Comparison of ENCODE assay signal across 12 mouse cellular contexts in genomic region chr11:93407981-93408380, GRCm38 (mm10).
"Had no signal": no experiment of that assay in that cellular context is flagged by ENCODE, and none has a peak within 500 bp of the region (broad histone marks: within the 10 kb centered on the region; RNA-seq: fewer than 3 reads in every experiment).

No protein-coding gene starts in this region.

- DNase-seq: lung, adult 18-20 months; lung, embryonic 14.5 days; lung, postnatal 10 days; lung, postnatal 4 days; midbrain, embryonic 14.5 days; retina, postnatal 1 day; right cerebral cortex, postnatal 25 days; right cerebral cortex, postnatal 4 days; spleen, adult 18-20 months; thymus, adult 2 months; thymus, postnatal 25 days; thymus, postnatal 4 days had no signal
